Mouse (Mus musculus): ENCODE measurements around the gene Abr. TPM values are rescaled to one million over a fixed set of nuclear protein-coding genes. Genes with fewer than 3 reads are reported as not detected.

The Abr gene
- total RNA-seq, 1 experiment from 2014 or later = 150 TPM

DNA sequence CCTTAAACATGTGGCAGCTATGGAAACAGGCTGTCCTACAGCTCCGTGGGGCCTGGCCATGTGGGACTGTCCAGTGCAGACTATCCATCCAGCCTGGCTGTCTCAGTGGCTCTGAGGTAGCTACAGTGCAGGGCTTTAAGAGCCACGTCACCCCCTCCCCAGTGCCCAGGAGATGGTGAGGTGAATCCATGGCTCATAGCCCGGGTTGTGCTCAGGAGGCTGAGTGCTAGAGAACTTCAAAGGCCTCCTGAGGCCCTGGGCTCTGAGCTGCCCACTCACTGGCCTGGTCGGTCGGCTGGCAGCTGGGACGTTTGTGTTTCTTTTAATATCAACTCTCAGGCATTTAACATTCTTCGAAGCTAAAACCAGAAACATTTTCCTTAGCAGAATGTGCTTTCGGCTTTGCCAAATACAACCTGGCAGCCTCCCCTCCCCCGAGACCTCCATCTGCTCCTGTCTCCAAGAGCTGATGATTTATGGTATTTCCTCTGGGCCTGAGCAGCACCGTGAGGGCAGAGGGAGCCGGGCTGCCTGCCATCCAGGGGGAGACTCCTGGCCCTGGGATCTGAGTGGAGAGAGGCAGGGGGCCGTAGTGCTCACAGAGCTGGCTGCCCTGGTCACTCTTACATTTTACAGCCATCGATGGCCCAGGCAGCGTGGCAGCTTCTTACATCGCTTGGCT, 172.5 kb downstream of the Abr start:
- no peak for ATAC-seq (ENCODE audit: extremely low read depth, insufficient number of reproducible peaks, low FRiP score, poor library complexity, severe bottlenecking)

- no peak for ATAC-seq (ENCODE audit: extremely low read depth, insufficient number of reproducible peaks, low FRiP score, poor library complexity, severe bottlenecking)
Observed at GRCm38 (mm10) chr11:76446251-76446650, 175.9 kb downstream of the Abr start.

DNA sequence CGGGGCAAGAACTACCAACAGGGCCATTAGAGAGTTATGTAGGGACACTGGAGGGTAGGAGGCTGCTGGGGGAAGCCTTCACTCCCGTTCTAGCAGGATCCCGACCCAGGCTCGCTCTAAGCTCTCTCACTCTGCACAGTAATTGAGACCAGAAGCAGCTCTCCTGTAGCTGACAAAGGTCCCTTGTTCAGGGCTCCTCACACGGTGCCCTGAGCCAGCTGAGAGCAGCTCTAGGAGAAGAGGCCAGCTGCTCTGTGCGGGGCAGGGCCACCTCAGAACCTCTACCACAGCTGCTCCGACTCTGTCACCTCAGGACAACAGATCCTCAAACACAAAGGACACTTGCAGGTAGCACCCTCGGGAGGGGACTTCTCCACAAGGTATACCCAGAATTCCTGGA, 176.7 kb downstream of the Abr start:
- no peak for ATAC-seq (ENCODE audit: extremely low read depth, insufficient number of reproducible peaks, low FRiP score, poor library complexity, severe bottlenecking)

GRCm38 (mm10) chr11:76439666-76440065, 182.4 kb downstream of the Abr start:
- no peak for ATAC-seq (ENCODE audit: extremely low read depth, insufficient number of reproducible peaks, low FRiP score, poor library complexity, severe bottlenecking)

DNA sequence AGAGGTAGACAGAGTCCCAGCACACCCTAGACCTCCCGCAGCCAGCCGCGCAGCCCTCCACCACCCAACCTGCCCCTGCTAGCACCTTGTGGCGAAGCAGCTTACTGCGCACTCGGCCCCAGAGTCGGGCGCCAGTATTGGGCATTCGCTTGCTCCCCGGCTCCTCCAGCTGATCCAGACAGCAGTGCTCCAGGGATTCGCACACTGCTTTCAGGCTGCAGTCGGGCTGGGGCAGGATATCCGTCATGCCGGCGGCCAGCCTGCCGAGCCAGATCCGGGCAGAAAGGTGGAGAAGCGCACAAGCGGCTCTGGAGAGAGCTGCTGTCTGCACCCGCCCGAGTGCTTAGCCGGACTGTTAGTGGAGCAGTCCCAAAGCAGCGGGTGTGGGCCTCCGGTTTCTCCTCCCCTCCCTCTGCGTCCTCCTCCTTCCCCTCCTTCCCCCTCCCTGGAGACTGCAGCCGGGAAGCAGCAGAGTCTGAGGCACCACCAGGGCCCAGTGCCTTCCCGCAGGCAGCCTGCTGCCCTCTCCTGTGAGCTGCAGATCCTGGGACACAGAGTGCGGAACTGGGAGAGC, 185.2 kb downstream of the Abr start:
- ATAC-seq (ENCODE audit: extremely low read depth, insufficient number of reproducible peaks, low FRiP score, poor library complexity, severe bottlenecking) = no peak

DNA sequence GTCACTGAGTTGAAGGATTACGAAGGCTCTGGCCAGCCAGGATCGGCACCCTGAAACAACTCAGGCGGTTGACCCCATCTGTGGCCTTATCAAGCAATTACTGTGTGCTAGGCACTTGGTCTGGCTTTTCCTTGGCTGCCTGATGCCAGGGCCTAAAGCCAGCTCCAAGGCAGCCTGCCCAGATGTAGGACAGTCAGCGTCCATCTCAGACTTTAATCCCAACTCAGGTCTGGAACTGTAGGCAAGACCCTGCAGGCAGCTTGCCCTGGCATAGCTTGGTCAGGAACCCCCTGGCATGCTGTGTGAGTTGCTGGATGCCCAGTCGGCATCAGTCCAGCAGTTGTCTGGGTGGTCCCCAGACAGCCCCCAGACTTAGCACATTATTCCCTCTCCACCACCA, 186.1 kb downstream of the Abr start:
- ATAC-seq (ENCODE audit: extremely low read depth, insufficient number of reproducible peaks, low FRiP score, poor library complexity, severe bottlenecking) = no peak

DNA sequence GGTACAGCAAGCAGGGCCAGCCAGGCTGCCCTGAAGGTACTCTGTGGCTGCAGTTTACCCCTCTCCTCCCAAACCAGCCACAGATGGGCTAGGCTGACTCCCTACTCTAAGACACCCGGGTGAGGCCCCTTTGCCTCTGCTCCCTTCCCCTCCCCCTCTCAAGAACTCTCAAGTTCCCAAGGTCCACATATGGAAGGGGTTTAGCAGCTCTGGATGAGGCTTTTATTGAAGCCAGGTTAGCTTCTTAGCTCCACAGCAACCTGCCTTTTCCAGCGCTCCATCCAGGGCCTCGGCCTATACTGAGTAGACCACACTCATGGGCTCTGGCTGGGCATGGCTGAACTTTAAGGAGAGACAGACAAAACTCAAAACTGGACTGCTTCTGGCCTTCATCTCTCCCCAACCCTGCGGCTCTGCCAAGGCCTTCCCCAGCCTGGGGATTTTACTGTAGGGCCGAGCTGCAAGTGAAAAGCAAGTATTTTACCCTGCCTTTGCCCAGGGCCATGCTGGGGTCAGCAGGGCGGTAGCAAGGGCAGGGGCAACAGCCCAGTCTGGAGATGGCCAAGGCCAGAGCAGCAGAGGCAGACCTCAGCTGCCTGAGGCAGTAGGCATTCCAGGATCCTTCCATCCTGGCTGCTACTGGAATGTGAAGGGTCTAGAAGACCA, 192.0 kb downstream of the Abr start:
- no peak for ATAC-seq (ENCODE audit: extremely low read depth, insufficient number of reproducible peaks, low FRiP score, poor library complexity, severe bottlenecking)

DNA sequence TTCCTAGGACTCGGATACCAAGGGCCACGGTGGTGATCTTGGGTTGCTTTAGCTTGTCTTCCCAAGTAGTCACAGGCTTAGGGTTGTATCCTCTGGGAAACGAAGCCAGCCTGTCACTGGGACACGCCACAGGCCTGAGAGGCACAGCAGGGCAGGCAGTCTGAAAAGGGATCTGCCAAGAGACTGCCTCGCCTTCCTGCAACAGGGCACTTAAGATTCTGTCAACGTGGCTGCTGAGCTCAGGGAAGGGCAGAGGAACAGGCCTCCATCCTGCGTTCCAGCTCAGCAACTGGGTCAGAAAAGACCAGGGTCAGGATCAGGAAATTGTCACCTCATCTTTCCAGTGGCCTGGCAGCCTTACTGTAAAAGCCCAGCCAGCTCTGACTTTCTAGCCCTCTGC, 192.6 kb downstream of the Abr start:
- ATAC-seq (ENCODE audit: extremely low read depth, insufficient number of reproducible peaks, low FRiP score, poor library complexity, severe bottlenecking) = no peak

DNA sequence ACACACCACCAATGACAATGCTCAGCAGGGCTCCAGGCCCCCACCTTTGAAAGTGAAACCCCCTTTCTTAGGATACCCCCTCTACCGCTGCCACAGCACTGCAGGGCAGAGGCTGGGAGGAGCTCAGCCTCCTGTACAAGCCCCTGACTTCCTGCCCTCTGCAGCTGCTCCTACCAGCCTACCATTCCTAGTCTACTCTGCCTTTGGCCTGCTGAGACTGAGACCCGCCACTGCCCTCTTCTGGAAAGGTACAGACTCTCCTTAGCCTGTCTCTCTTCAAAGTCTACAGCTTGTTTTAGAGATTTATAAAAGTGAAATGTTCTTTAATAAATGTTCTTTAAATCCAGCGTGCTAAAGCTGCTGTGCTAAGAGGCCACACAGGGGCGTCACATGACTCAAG, 193.1 kb downstream of the Abr start:
- no peak for ATAC-seq (ENCODE audit: extremely low read depth, insufficient number of reproducible peaks, low FRiP score, poor library complexity, severe bottlenecking)

DNA sequence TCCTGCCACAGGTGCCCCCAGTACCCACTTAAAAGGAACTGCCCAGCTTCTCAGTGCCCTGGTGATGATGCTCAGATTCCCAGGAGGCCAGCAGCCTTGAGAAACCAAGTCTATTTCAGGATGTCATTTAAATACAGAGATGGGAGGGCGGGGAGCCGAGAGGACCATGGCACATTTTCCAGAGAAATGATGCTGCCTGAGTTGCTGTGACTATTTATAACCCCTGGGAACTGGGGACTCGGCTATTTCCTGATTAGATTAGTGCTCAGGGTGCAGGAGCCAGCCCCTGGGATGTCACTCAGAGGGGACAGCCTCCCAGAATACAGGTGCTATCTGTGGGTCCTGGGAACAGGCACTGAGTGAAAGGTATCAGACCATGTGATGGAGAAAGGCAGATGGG, 194.3 kb downstream of the Abr start:
- ATAC-seq (ENCODE audit: extremely low read depth, insufficient number of reproducible peaks, low FRiP score, poor library complexity, severe bottlenecking) = no peak

DNA sequence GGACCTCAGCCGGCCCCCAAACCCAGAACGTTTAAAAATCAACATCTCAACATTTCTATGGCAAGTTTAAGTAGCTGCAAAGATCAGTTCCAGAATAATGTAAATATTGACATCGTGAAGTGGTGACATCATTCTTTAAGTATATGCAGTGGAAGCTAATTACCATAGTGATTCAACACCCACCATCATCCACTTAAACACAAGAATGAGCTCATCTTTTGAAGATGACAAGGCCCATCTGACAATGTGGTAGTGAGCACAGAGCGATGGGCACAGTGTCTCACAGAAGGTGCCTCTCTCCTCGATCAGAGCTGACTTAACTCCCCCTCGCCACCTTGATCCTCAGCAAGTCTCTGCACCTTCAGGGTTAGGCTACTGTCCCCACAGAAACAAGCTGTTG, 196.4 kb downstream of the Abr start:
- no peak for ATAC-seq (ENCODE audit: extremely low read depth, insufficient number of reproducible peaks, low FRiP score, poor library complexity, severe bottlenecking)

- no peak for ATAC-seq (ENCODE audit: extremely low read depth, insufficient number of reproducible peaks, low FRiP score, poor library complexity, severe bottlenecking)
Observed at GRCm38 (mm10) chr11:76420896-76421295, 201.2 kb downstream of the Abr start.

DNA sequence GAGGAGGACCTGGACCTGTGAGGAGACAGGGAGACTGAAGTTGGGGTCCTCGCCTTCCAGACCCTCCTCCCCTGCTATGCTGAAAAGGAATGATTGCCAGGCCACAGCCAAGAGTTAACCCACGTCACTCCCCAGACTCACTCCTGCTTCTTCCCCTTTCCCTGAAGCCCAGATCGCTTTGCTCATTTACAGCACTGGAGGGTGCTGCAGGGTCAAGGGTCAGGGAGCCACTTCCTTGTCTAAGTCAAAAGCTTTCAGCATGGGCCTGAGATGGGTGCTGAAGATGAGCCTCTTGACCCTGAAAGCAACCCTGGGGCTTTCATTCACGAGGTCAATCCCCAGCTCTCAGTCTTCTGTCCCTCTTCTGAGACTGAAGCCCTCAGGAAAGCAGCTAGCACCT, 202.9 kb downstream of the Abr start:
- ATAC-seq (ENCODE audit: extremely low read depth, insufficient number of reproducible peaks, low FRiP score, poor library complexity, severe bottlenecking) = no peak

GRCm38 (mm10) chr11:76418423-76418822, 203.7 kb downstream of the Abr start:
- ATAC-seq (ENCODE audit: extremely low read depth, insufficient number of reproducible peaks, low FRiP score, poor library complexity, severe bottlenecking) = no peak

DNA sequence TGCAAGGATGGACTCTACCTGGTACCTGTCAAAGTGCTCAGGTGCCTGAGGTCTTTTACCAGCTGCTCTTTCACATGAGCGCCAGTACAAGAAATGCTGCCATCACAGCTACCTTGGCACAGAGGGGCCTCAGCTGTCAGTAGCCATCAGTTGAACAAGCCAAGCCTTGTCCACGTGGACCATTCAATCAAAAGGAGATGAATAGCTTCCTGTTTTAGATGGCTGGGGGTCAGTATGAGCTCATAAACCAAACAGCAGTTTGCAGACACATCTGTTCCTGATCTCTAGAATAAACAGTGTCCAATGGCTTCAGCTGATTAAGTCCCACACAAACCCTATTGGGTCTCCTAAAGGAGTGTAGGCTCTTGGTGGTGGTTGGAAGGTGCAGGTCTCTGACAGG, 206.1 kb downstream of the Abr start:
- ATAC-seq (ENCODE audit: extremely low read depth, insufficient number of reproducible peaks, low FRiP score, poor library complexity, severe bottlenecking) = no peak

- ATAC-seq (ENCODE audit: extremely low read depth, insufficient number of reproducible peaks, low FRiP score, poor library complexity, severe bottlenecking) = no peak
Observed at GRCm38 (mm10) chr11:76415001-76415400, 207.1 kb downstream of the Abr start.

- no peak for ATAC-seq (ENCODE audit: extremely low read depth, insufficient number of reproducible peaks, low FRiP score, poor library complexity, severe bottlenecking)
Observed at GRCm38 (mm10) chr11:76413202-76413601, 208.9 kb downstream of the Abr start.

DNA sequence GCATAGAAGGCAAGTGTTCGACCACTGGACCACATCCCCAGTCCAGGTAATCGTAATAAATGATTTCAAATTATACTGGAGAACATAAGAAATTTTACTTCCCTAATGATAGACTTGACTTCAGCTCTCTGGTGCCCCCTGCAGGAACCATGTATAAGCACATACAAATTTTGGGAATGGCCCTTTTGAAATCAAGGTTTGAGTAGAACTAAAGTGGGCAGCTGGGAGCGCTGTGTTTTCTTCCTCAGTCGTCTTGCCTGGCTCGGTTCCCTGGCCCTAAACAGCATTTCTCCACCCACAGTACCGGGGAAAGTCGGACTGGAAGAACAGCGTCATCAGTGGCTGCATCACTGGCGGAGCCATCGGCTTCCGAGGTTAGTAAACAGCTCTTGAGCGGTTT, 211.3 kb downstream of the Abr start:
- no peak for ATAC-seq (ENCODE audit: extremely low read depth, insufficient number of reproducible peaks, low FRiP score, poor library complexity, severe bottlenecking)

DNA sequence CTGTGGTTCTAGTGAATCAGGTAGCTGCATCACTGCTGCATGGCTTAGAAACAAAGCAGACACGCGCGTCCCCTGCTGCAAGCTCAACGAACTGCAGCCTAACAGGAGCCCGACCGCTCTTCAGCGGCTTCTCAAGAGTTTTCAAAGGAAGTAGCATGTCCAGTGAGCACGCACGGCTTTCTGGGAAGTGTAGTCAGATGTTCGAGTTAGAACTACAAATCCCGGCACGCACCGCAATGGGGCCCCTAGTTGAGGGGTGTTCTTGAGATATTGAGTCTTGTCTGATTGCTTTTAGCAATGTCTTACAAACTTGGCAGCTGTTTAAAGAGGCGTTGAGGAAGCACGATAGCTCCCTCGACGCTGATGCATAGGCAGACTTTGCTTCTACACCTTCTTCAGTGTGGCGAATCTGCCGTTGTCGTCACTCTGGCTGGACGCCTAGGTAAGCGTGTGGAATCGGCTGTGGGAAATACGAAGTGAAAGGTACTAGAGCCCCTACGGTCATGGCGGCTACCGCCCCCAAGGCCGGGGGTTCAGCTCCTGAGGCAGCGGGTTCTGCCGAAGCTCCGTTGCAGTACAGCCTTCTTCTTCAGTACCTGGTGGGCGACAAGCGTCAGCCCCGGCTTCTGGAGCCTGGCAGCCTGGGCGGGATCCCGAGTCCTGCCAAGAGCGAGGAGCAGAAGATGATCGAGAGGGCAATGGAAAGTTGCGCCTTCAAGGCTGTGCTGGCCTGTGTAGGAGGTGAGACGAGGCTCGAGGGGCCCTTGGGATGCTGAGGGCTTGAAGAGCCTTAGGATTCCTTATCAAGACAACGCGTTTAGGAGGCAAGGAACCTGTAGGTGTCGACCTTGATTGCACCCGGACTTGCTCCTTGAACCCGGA, 215.2 kb downstream of the Abr start, which contains the start of gene Timm22:
Gene Timm22 (plus strand): TSS at position 251 of the 882 bp plus-strand sequence.
- ATAC-seq (ENCODE audit: extremely low read depth, insufficient number of reproducible peaks, low FRiP score, poor library complexity, severe bottlenecking) = peak; percentile 97
